Mouse (Mus musculus) natural killer cell, adult 2 months (primary cell): Measurements from ENCODE around the gene Vps18.

Experiments used
- DNase-seq, 2 experiments: peaks; one replicate each; pipeline ENCODE4 v3.0.0; 2022; ENCODE audit warnings: low spot score in 2 of 2

Gene Vps18

DNA sequence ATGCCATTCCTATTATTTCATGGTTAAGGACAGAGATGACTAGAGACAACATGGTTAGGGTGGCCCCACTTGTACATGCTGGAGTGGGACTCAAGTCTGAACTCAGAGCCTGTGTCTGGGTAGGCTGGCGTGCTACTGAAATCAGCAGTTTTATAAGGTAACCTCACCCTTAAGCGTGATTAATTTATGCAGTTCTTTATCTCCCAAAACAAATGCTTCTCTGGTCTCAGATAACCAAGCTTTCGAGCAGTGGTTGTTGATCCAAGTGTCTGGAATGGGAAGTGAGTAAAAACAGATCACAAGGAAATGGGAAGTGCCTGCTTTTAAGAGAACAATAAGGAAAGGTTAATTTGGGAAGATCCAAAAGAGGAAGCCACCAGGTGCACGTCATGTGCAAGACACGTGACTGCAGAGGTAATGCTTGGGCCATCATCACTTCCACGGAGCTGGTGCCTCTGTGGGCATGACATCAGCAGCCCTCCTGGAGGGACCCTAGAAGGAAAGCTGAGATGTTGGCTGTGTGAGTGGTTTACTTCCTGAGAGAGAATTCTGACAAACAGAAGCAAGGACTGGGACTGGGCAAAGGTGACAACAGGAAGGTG, 56.1 kb downstream of the Vps18 start:
- DNase-seq: no peak
